Mouse (Mus musculus) liver, adult 2 months (tissue): ENCODE measurements around the gene Lekr1.

Experiments
- CTCF ChIP-seq: fragments of 200-500 bp; IDR thresholded peaks from 2 replicates; pipeline ENCODE4 v1.5.1; 2011; ENCODE audit warnings: low read depth, low read length, control low read depth
- POLR2A ChIP-seq: fragments of 200-500 bp; IDR thresholded peaks from 2 replicates; pipeline ENCODE4 v1.6.1; 2011; ENCODE audit warnings: low read length, control low read depth; ENCODE audit not compliant: insufficient read depth; ENCODE audit errors: extremely low read depth

DNA sequence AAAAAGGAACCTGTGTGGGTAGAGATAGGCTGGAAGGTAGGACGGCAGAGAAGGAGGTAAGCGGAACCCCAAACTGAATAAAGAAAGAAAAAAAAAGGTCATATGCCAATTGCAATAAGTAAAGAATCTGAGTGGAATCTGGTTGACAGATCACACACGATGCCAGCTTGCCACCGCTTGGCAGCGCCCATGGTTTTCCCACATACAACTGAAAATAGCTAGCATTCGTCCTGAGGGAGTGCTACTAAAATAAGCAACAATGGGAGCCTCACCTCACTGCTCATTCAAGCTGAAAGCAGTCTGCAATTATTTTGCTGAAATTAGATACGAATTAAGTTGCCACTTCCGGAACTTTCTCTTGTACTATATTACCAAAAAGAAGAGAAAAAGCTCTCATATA is 202.9 kb downstream of the Lekr1 start:
- no peak for TF ChIP-seq POLR2A
- TF ChIP-seq CTCF, result no peak
